Mouse (Mus musculus) forebrain, embryonic 14.5 days (tissue): ENCODE data around the gene Myo1d. TPM values are rescaled to one million over a fixed set of nuclear protein-coding genes. Genes with fewer than 3 reads are reported as not detected.
A peak's percentile ranks its signal among the peaks of the same experiment; 100 is the strongest.

Experiments used
- ATAC-seq: fragments of 200-750 bp; cut with Nextera tagmentation; 2 replicates; pipeline ENCODE4 v1.8.0; 2017; ENCODE audit warnings: mild to moderate bottlenecking, moderate library complexity
- DNase-seq: peaks from one replicate; pipeline ENCODE4 v3.0.0-alpha.2; 2015; ENCODE audit warnings: low spot score
- H3K27ac ChIP-seq: fragments of 300-500 bp; sonication (generic); 2 replicates; pipeline ENCODE4 v1.5.1; 2014; ENCODE audit warnings: low read depth, mild to moderate bottlenecking, control low read depth, low read length, moderate library complexity
- H3K27me3 ChIP-seq: fragments of 300-500 bp; sonication (generic); replicated peaks from 2 replicates; pipeline ENCODE4 v1.6.1; 2014; ENCODE audit warnings: low read length, control low read depth, mixed read lengths; ENCODE audit not compliant: control insufficient read depth, insufficient read depth
- H3K36me3 ChIP-seq: fragments of 300-500 bp; sonication (generic); 2 replicates; pipeline ENCODE4 v1.6.1; 2014; ENCODE audit warnings: low read length, control low read depth; ENCODE audit not compliant: control insufficient read depth, insufficient read depth
- H3K4me1 ChIP-seq: fragments of 300-500 bp; sonication (generic); 2 replicates; pipeline ENCODE4 v1.6.1; 2014; ENCODE audit warnings: antibody characterized with exemption, low read length, control low read depth; ENCODE audit not compliant: control insufficient read depth, insufficient read depth
- H3K4me2 ChIP-seq: fragments of 300-500 bp; sonication (generic); 2 replicates; pipeline ENCODE4 v1.6.1; 2014; ENCODE audit warnings: mild to moderate bottlenecking, control low read depth, low read length
- H3K4me3 ChIP-seq: fragments of 300-500 bp; sonication (generic); 2 replicates; pipeline ENCODE4 v1.5.1; 2014; ENCODE audit warnings: low read depth, low read length, control low read depth
- H3K9ac ChIP-seq: fragments of 300-500 bp; sonication (generic); 2 replicates; pipeline ENCODE4 v1.6.1; 2014; ENCODE audit warnings: mild to moderate bottlenecking, low read length, control low read depth, moderate library complexity
- H3K9me3 ChIP-seq: fragments of 300-500 bp; sonication (generic); replicated peaks from 2 replicates; pipeline ENCODE4 v1.6.1; 2016; ENCODE audit warnings: low read length, control low read depth, mixed read lengths; ENCODE audit not compliant: control insufficient read depth
- WGBS: fragments of 180-500 bp; shearing (Covaris S2); extraction: QIAGEN DNeasy Blood & Tissue Kit; methylation state at CpG from one replicate; pipeline ENCODE4 v1.1.7; 2014; 5-methylcytosine and 5-hydroxymethylcytosine counted together
- polyA plus RNA-seq: library from polyadenylated mRNA; unstranded; fragments of >200 nt; fragmentation: Nextera tagmentation; extraction: Ambion mirVana; gene quantifications from 2 replicates; pipeline ENCODE4 v1.2.1, GENCODE M21; 2014

Myo1d gene
- polyA plus RNA-seq, 1 experiment from 2014 or later: 1.3 TPM

GRCm38 (mm10) chr11:80759023-80759422 lies 20.8 kb downstream of the Myo1d start:
- Histone ChIP-seq H3K36me3 (no peaks in the 10 kb centered on the region), H3K27ac (no peak overlapping the region), H3K9me3 (no peaks in the 10 kb centered on the region), H3K4me1 (no peaks in the 10 kb centered on the region), H3K4me2 (no peak overlapping the region), H3K4me3 (no peak overlapping the region), H3K9ac (no peak overlapping the region), H3K27me3 (no peaks in the 10 kb centered on the region)
- DNase-seq: no peak
- no peak for ATAC-seq
- WGBS: 94% methylated on average over 3 of the region's 3 CpGs

GRCm38 (mm10) chr11:80754201-80754600 lies 25.6 kb downstream of the Myo1d start:
- H3K4me2 ChIP-seq: no peak overlapping the region
- ATAC-seq (no peak), DNase-seq (no peak)
- no peaks in the 10 kb centered on the region for H3K27me3 ChIP-seq
- H3K4me3 ChIP-seq: no peak overlapping the region
- H3K36me3 ChIP-seq: no peaks in the 10 kb centered on the region
- no peaks in the 10 kb centered on the region for H3K9me3 ChIP-seq
- no peak overlapping the region for H3K9ac ChIP-seq
- 73% methylated on average over 2 of the region's 2 CpGs for WGBS
- H3K4me1 ChIP-seq: no peaks in the 10 kb centered on the region
- H3K27ac ChIP-seq: no peak overlapping the region

GRCm38 (mm10) chr11:80751168-80751567 lies 28.7 kb downstream of the Myo1d start:
- Histone ChIP-seq H3K4me2 (no peak overlapping the region), H3K9ac (no peak overlapping the region), H3K4me3 (no peak overlapping the region), H3K36me3 (no peaks in the 10 kb centered on the region), H3K27ac (no peak overlapping the region), H3K4me1 (no peaks in the 10 kb centered on the region), H3K27me3 (no peaks in the 10 kb centered on the region), H3K9me3 (no peaks in the 10 kb centered on the region)
- ATAC-seq (no peak), DNase-seq (no peak)
- 95% methylated on average over 1 of the region's 1 CpGs for WGBS

GRCm38 (mm10) chr11:80749187-80749586 lies 30.6 kb downstream of the Myo1d start:
- no peak overlapping the region for H3K27ac ChIP-seq
- no peak overlapping the region for H3K9ac ChIP-seq
- 96% methylated on average over 1 of the region's 1 CpGs for WGBS
- no peaks in the 10 kb centered on the region for H3K4me1 ChIP-seq
- no peaks in the 10 kb centered on the region for H3K36me3 ChIP-seq
- DNase-seq (no peak), ATAC-seq (no peak)
- no peak overlapping the region for H3K4me3 ChIP-seq
- no peaks in the 10 kb centered on the region for H3K27me3 ChIP-seq
- no peaks in the 10 kb centered on the region for H3K9me3 ChIP-seq
- H3K4me2 ChIP-seq: no peak overlapping the region

- WGBS: 93% methylated on average over 5 of the region's 5 CpGs
- no peak overlapping the region for H3K4me3 ChIP-seq
Measured at GRCm38 (mm10) chr11:80745426-80745825, 34.4 kb downstream of the Myo1d start.

GRCm38 (mm10) chr11:80743823-80744410 lies 35.9 kb downstream of the Myo1d start:
- 84% methylated on average over 4 of the region's 4 CpGs for WGBS
- Histone ChIP-seq H3K4me3 (no peak overlapping the region), H3K9ac (no peak overlapping the region), H3K4me2 (no peak overlapping the region), H3K4me1 (no peaks in the 10 kb centered on the region), H3K36me3 (no peaks in the 10 kb centered on the region), H3K27me3 (no peaks in the 10 kb centered on the region), H3K27ac (no peak overlapping the region), H3K9me3 (no peaks in the 10 kb centered on the region)
- no peak for ATAC-seq
- DNase-seq: no peak

More at GRCm38 (mm10) chr11:80745426-80745825, 34.4 kb downstream of the Myo1d start:
- Histone ChIP-seq H3K9me3 (no peaks in the 10 kb centered on the region), H3K27ac (no peak overlapping the region), H3K27me3 (no peaks in the 10 kb centered on the region), H3K4me1 (no peaks in the 10 kb centered on the region), H3K4me2 (no peak overlapping the region), H3K9ac (no peak overlapping the region), H3K36me3 (no peaks in the 10 kb centered on the region)
- DNase-seq: no peak
- no peak for ATAC-seq

GRCm38 (mm10) chr11:80742462-80742861 lies 37.4 kb downstream of the Myo1d start:
- ATAC-seq: no peak
- 96% methylated on average over 4 of the region's 4 CpGs for whole genome bisulfite sequencing

GRCm38 (mm10) chr11:80734771-80735170 lies 45.1 kb downstream of the Myo1d start:
- Histone ChIP-seq H3K9me3 (no peaks in the 10 kb centered on the region), H3K4me1 (no peaks in the 10 kb centered on the region), H3K4me2 (no peak overlapping the region), H3K4me3 (no peak overlapping the region), H3K27ac (no peak overlapping the region), H3K9ac (no peak overlapping the region), H3K36me3 (no peaks in the 10 kb centered on the region), H3K27me3 (no peaks in the 10 kb centered on the region)
- DNase-seq (no peak), ATAC-seq (no peak)
- WGBS: 81% methylated on average over 2 of the region's 2 CpGs

More at GRCm38 (mm10) chr11:80742462-80742861, 37.4 kb downstream of the Myo1d start:
- Histone ChIP-seq H3K4me2 (no peak overlapping the region), H3K27me3 (no peaks in the 10 kb centered on the region), H3K27ac (no peak overlapping the region), H3K9ac (no peak overlapping the region), H3K36me3 (no peaks in the 10 kb centered on the region), H3K4me1 (no peaks in the 10 kb centered on the region), H3K4me3 (no peak overlapping the region), H3K9me3 (no peaks in the 10 kb centered on the region)
- no peak for DNase-seq

- Histone ChIP-seq H3K4me2 (no peak overlapping the region), H3K36me3 (no peaks in the 10 kb centered on the region), H3K27ac (no peak overlapping the region), H3K27me3 (no peaks in the 10 kb centered on the region), H3K4me1 (no peaks in the 10 kb centered on the region), H3K4me3 (no peak overlapping the region), H3K9ac (no peak overlapping the region), H3K9me3 (no peaks in the 10 kb centered on the region)
- whole genome bisulfite sequencing: 77% methylated on average over 12 of the region's 12 CpGs
- peak; percentile 22 for DNase-seq
- no peak for ATAC-seq
Measured at GRCm38 (mm10) chr11:80724701-80725100, 55.1 kb downstream of the Myo1d start.
